8 mouse cellular contexts compared by ENCODE assay signal in genomic region chr17:26511816-26512774, GRCm38 (mm10). TPM values are rescaled to one million over a fixed set of nuclear protein-coding genes. Genes with fewer than 3 reads are reported as not detected.
DNase-seq lines count a peak whose midpoint lies in the region; ATAC-seq and TF ChIP-seq lines count a peak whose summit lies in the region.

No protein-coding gene starts in this region.

- no peaks in the 10 kb centered on the region for H3K27me3 ChIP-seq in heart, embryonic 15.5 days
- H3K27me3 ChIP-seq in hindbrain, embryonic 12.5 days = peaks cover 4% of the 10 kb centered on the region; the same call in 1 of the 2 replicates

- H3K9me3 ChIP-seq in heart, embryonic 15.5 days (replicated peaks) = no peaks in the 10 kb centered on the region
- H3K9me3 ChIP-seq in hindbrain, embryonic 12.5 days (replicated peaks) = no peaks in the 10 kb centered on the region

- peak overlapping the region; percentile 36 for H3K27ac ChIP-seq in layer of hippocampus, adult 2 months
- peak overlapping the region; percentile 57 for H3K27ac ChIP-seq in bone marrow macrophage, adult 2 months (ENCODE audit: insufficient read depth, low read depth, low read length)
- H3K27ac ChIP-seq in heart, embryonic 15.5 days = peak overlapping the region; percentile 83
- H3K27ac ChIP-seq in hindbrain, embryonic 12.5 days = no peak overlapping the region

- H3K36me3 ChIP-seq in heart, embryonic 15.5 days = no peaks in the 10 kb centered on the region
- H3K36me3 ChIP-seq in hindbrain, embryonic 12.5 days = no peaks in the 10 kb centered on the region

- TF ChIP-seq POLR2A in bone marrow macrophage, adult 2 months (IDR thresholded peaks at IDR 0.05; ENCODE audit: borderline replicate concordance, low read depth, low read length) = no peak

- no peak overlapping the region for H3K9ac ChIP-seq in heart, embryonic 15.5 days
- H3K9ac ChIP-seq in hindbrain, embryonic 12.5 days = no peak overlapping the region

- no peak overlapping the region for H3K4me3 ChIP-seq in layer of hippocampus, adult 2 months
- H3K4me3 ChIP-seq in bone marrow macrophage, adult 2 months (ENCODE audit: insufficient read depth, low read length) = no peak overlapping the region
- H3K4me3 ChIP-seq in heart, embryonic 15.5 days = no peak overlapping the region
- no peak overlapping the region for H3K4me3 ChIP-seq in hindbrain, embryonic 12.5 days

- H3K4me2 ChIP-seq in heart, embryonic 15.5 days = no peak overlapping the region
- H3K4me2 ChIP-seq in hindbrain, embryonic 12.5 days (replicated peaks) = no peak overlapping the region

- no peak for TF ChIP-seq CTCF in layer of hippocampus, adult 2 months (conservative IDR thresholded peaks at IDR 0.05)
- no peak for TF ChIP-seq CTCF in bone marrow macrophage, adult 2 months (IDR thresholded peaks at IDR 0.05; ENCODE audit: low read depth, low read length)

- WGBS in heart, embryonic 15.5 days = 66% methylated on average over 7 of the region's 7 CpGs
- WGBS in hindbrain, embryonic 12.5 days = 67% methylated on average over 7 of the region's 7 CpGs

- ATAC-seq in heart, embryonic 15.5 days (replicated peaks; ENCODE audit: insufficient number of reproducible peaks, insufficient read depth, low FRiP score, low read depth) = no peak
- no peak for ATAC-seq in hindbrain, embryonic 12.5 days (ENCODE audit: low FRiP score)

- H3K4me1 ChIP-seq in bone marrow macrophage, adult 2 months (ENCODE audit: control insufficient read depth, insufficient read depth, low read length) = peaks cover 57% of the 10 kb centered on the region
- H3K4me1 ChIP-seq in heart, embryonic 15.5 days (replicated peaks) = peaks cover 54% of the 10 kb centered on the region
- peaks cover 4% of the 10 kb centered on the region for H3K4me1 ChIP-seq in hindbrain, embryonic 12.5 days

- DNase-seq in layer of hippocampus, adult 2 months (ENCODE audit: low spot score in 2 of 2) = no peak
- DNase-seq in layer of hippocampus, postnatal 25 days (ENCODE audit: extremely low spot score in 1 of 2, low spot score in 1 of 2) = no peak
- peak; percentile 86 for DNase-seq in lung, postnatal 36 days
- no peak for DNase-seq in frontal cortex, postnatal 25 days (ENCODE audit: low spot score in 2 of 2)
- no peak for DNase-seq in right cerebral cortex, postnatal 36 days (ENCODE audit: low spot score in 2 of 2)

RNA-seq across cellular contexts. Expression of gene Ergic1, which starts 49.2 kb away (rescaled TPM):
- total RNA-seq in layer of hippocampus, adult 2 months (2021) = 100 to 1,000 TPM; 121 to 124 TPM
- 100 to 1,000 TPM; 114 to 118 TPM for total RNA-seq in layer of hippocampus, postnatal 25 days (2021)
- polyA plus RNA-seq in bone marrow macrophage, adult 2 months (2012; ENCODE audit: insufficient read depth, insufficient read length, missing spikeins) = 30.6 and 37.2 TPM in 2 replicates
- polyA plus RNA-seq in heart, embryonic 15.5 days (2015; fragmentation: Nextera tagmentation; extraction: Ambion mirVana) = 75.0 and 92.0 TPM in 2 replicates
- 85.3 and 90.3 TPM in 2 replicates for polyA plus RNA-seq in hindbrain, embryonic 12.5 days (2016; fragmentation: Nextera tagmentation; extraction: Ambion mirVana)

RNA-seq across cellular contexts. Expression of gene Dusp1, which starts 49.8 kb away (rescaled TPM):
- 10 to 100 TPM; 14.9 to 20.9 TPM for total RNA-seq in layer of hippocampus, adult 2 months (2021)
- 10 to 100 TPM; 14.7 to 18.3 TPM for total RNA-seq in layer of hippocampus, postnatal 25 days (2021)
- polyA plus RNA-seq in bone marrow macrophage, adult 2 months (2012; ENCODE audit: insufficient read depth, insufficient read length, missing spikeins) = 25.8 and 32.2 TPM in 2 replicates
- polyA plus RNA-seq in heart, embryonic 15.5 days (2015; fragmentation: Nextera tagmentation; extraction: Ambion mirVana) = 30.8 and 38.1 TPM in 2 replicates
- polyA plus RNA-seq in hindbrain, embryonic 12.5 days (2016; fragmentation: Nextera tagmentation; extraction: Ambion mirVana) = 33.0 and 38.5 TPM in 2 replicates
